Mouse (Mus musculus): Measurements from ENCODE around the gene Sfxn3. TPM values are rescaled to one million over a fixed set of nuclear protein-coding genes. Genes with fewer than 3 reads are reported as not detected.
A peak's percentile ranks its signal among the peaks of the same experiment; 100 is the strongest.

The Sfxn3 gene
- polyA plus RNA-seq, 1 experiment from 2014 or later, result 29.0 TPM

- peaks cover 39% of the 10 kb centered on the region for H3K27me3 ChIP-seq (ENCODE audit: insufficient read depth, low read length)
- H3K9me3 ChIP-seq (replicated peaks; ENCODE audit: low read length), result no peaks in the 10 kb centered on the region
Observed at GRCm38 (mm10) chr19:45067170-45067569, 19.9 kb downstream of the Sfxn3 start.

GRCm38 (mm10) chr19:45067758-45068510 is 20.6 kb downstream of the Sfxn3 start:
- ATAC-seq (replicated peaks; ENCODE audit: low FRiP score, low read depth) (no peak), DNase-seq (ENCODE audit: low spot score) (no peak)
- H3K36me3 ChIP-seq (ENCODE audit: insufficient read depth, low read length), result no peaks in the 10 kb centered on the region
- H3K27me3 ChIP-seq (ENCODE audit: insufficient read depth, low read length), result peaks cover 39% of the 10 kb centered on the region
- TF ChIP-seq CTCF (IDR thresholded peaks at IDR 0.05; ENCODE audit: low read depth), result no peak
- no peak overlapping the region for H3K4me3 ChIP-seq (replicated peaks; ENCODE audit: low read depth, low read length)
- H3K4me2 ChIP-seq (ENCODE audit: low read length), result no peak overlapping the region
- no peak overlapping the region for H3K27ac ChIP-seq
- WGBS, result 76% methylated on average over 7 of the region's 7 CpGs
- H3K4me1 ChIP-seq (replicated peaks; ENCODE audit: insufficient read depth, low read length), result no peaks in the 10 kb centered on the region
- no peaks in the 10 kb centered on the region for H3K9me3 ChIP-seq (replicated peaks; ENCODE audit: low read length)
- no peak overlapping the region for H3K9ac ChIP-seq (ENCODE audit: low read depth, low read length)

More at GRCm38 (mm10) chr19:45067170-45067569, 19.9 kb downstream of the Sfxn3 start:
- H3K4me1 ChIP-seq (replicated peaks; ENCODE audit: insufficient read depth, low read length), result no peaks in the 10 kb centered on the region
- H3K27ac ChIP-seq, result no peak overlapping the region
- DNase-seq (ENCODE audit: low spot score), result no peak
- H3K9ac ChIP-seq (ENCODE audit: low read depth, low read length), result no peak overlapping the region
- ATAC-seq (replicated peaks; ENCODE audit: low FRiP score, low read depth), result no peak
- H3K4me3 ChIP-seq (replicated peaks; ENCODE audit: low read depth, low read length), result no peak overlapping the region
- 22% methylated on average over 17 of the region's 17 CpGs for WGBS
- H3K4me2 ChIP-seq (ENCODE audit: low read length), result no peak overlapping the region
- H3K36me3 ChIP-seq (ENCODE audit: insufficient read depth, low read length), result no peaks in the 10 kb centered on the region
- TF ChIP-seq CTCF (IDR thresholded peaks at IDR 0.05; ENCODE audit: low read depth), result no peak

- peak; percentile 88 for TF ChIP-seq CTCF (IDR thresholded peaks at IDR 0.05; ENCODE audit: low read depth)
- peaks cover 22% of the 10 kb centered on the region for H3K27me3 ChIP-seq (ENCODE audit: insufficient read depth, low read length)
- H3K36me3 ChIP-seq (ENCODE audit: insufficient read depth, low read length), result no peaks in the 10 kb centered on the region
- H3K4me2 ChIP-seq (ENCODE audit: low read length), result peak overlapping the region; percentile 82
- ATAC-seq (replicated peaks; ENCODE audit: low FRiP score, low read depth), result no peak
- H3K4me3 ChIP-seq (replicated peaks; ENCODE audit: low read depth, low read length), result peak overlapping the region; percentile 55
- H3K9ac ChIP-seq (ENCODE audit: low read depth, low read length), result peak overlapping the region; percentile 88
- H3K4me1 ChIP-seq (replicated peaks; ENCODE audit: insufficient read depth, low read length), result peaks cover 13% of the 10 kb centered on the region
- 6% methylated on average over 20 of the region's 20 CpGs for WGBS
- H3K27ac ChIP-seq, result peak overlapping the region; percentile 95; the same call in 1 of the 2 replicates
- no peaks in the 10 kb centered on the region for H3K9me3 ChIP-seq (replicated peaks; ENCODE audit: low read length)
- peak; percentile 97 for DNase-seq (ENCODE audit: low spot score)
Observed at GRCm38 (mm10) chr19:45073871-45074542, 26.7 kb downstream of the Sfxn3 start.

GRCm38 (mm10) chr19:45074580-45075322 is 27.4 kb downstream of the Sfxn3 start, which contains the start of gene Kazald1:
Kazald1 (plus strand) TSS chr19:45075241.
- H3K4me1 ChIP-seq (replicated peaks; ENCODE audit: insufficient read depth, low read length), result peaks cover 15% of the 10 kb centered on the region
- H3K27ac ChIP-seq, result peak within 1 kb of the TSS; percentile 95
- ATAC-seq (replicated peaks; ENCODE audit: low FRiP score, low read depth), result peak; percentile 79
- under 1% methylated on average over 45 of the region's 45 CpGs for WGBS
- peak; percentile 98 for DNase-seq (ENCODE audit: low spot score)
- TF ChIP-seq CTCF (IDR thresholded peaks at IDR 0.05; ENCODE audit: low read depth), result no peak
- peak within 1 kb of the TSS; percentile 55 for H3K4me3 ChIP-seq (replicated peaks; ENCODE audit: low read depth, low read length)
- H3K36me3 ChIP-seq (ENCODE audit: insufficient read depth, low read length), result no peaks in the 10 kb centered on the region
- peak within 1 kb of the TSS; percentile 82 for H3K4me2 ChIP-seq (ENCODE audit: low read length)
- H3K9ac ChIP-seq (ENCODE audit: low read depth, low read length), result peak within 1 kb of the TSS; percentile 88
- H3K9me3 ChIP-seq (replicated peaks; ENCODE audit: low read length), result no peaks in the 10 kb centered on the region
- peaks cover 25% of the 10 kb centered on the region for H3K27me3 ChIP-seq (ENCODE audit: insufficient read depth, low read length)

GRCm38 (mm10) chr19:45075323-45076035 is 28.2 kb downstream of the Sfxn3 start:
- whole genome bisulfite sequencing, result 2% methylated on average over 32 of the region's 32 CpGs
- Histone ChIP-seq H3K4me1 (replicated peaks; ENCODE audit: insufficient read depth, low read length) (peaks cover 21% of the 10 kb centered on the region), H3K27ac (peak overlapping the region; percentile 95), H3K9me3 (replicated peaks; ENCODE audit: low read length) (no peaks in the 10 kb centered on the region), H3K36me3 (ENCODE audit: insufficient read depth, low read length) (no peaks in the 10 kb centered on the region), H3K4me2 (ENCODE audit: low read length) (peak overlapping the region; percentile 82), H3K27me3 (ENCODE audit: insufficient read depth, low read length) (peaks cover 25% of the 10 kb centered on the region), H3K9ac (ENCODE audit: low read depth, low read length) (peak overlapping the region; percentile 88), H3K4me3 (replicated peaks; ENCODE audit: low read depth, low read length) (peak overlapping the region; percentile 55)
- peak; percentile 46 for DNase-seq (ENCODE audit: low spot score)
- TF ChIP-seq CTCF (IDR thresholded peaks at IDR 0.05; ENCODE audit: low read depth), result no peak
- no peak; the same call in 1 of the 2 replicates for ATAC-seq (replicated peaks; ENCODE audit: low FRiP score, low read depth)

Measured in kidney, postnatal 0 days (tissue).